Mouse (Mus musculus) forebrain, postnatal 0 days (tissue): Measurements from ENCODE around the gene Hes2. TPM values are rescaled to one million over a fixed set of nuclear protein-coding genes. Genes with fewer than 3 reads are reported as not detected.

Source experiments
- ATAC-seq: fragments of 200-750 bp; cut with Nextera tagmentation; 2 replicates; pipeline ENCODE4 v1.8.0; 2017; ENCODE audit warnings: mild to moderate bottlenecking, moderate library complexity
- DNase-seq: peaks from one replicate; pipeline ENCODE4 v3.0.0-alpha.2; 2015
- H3K27ac ChIP-seq: fragments of 300-500 bp; sonication (generic); 2 replicates; pipeline ENCODE4 v1.5.1; 2014; ENCODE audit warnings: low read depth, mild to moderate bottlenecking, antibody characterized with exemption, low read length, moderate library complexity, mixed read lengths
- H3K27me3 ChIP-seq: fragments of 300-500 bp; sonication (generic); 2 replicates; pipeline ENCODE4 v1.6.1; 2014; ENCODE audit warnings: mild to moderate bottlenecking, low read length, mixed read lengths; ENCODE audit not compliant: insufficient read depth
- H3K36me3 ChIP-seq: fragments of 300-500 bp; sonication (generic); 2 replicates; pipeline ENCODE4 v1.6.1; 2014; ENCODE audit warnings: mild to moderate bottlenecking, moderate library complexity; ENCODE audit not compliant: insufficient read depth
- H3K4me1 ChIP-seq: fragments of 300-500 bp; sonication (generic); 2 replicates; pipeline ENCODE4 v1.6.1; 2014; ENCODE audit warnings: antibody characterized with exemption; ENCODE audit not compliant: insufficient read depth
- H3K4me2 ChIP-seq: fragments of 300-500 bp; sonication (generic); 2 replicates; pipeline ENCODE4 v1.6.1; 2014; ENCODE audit warnings: low read depth, mild to moderate bottlenecking, moderate library complexity
- H3K4me3 ChIP-seq: fragments of 300-500 bp; sonication (generic); 2 replicates; pipeline ENCODE4 v1.5.1; 2014; ENCODE audit warnings: low read depth, low read length, mixed read lengths
- H3K9ac ChIP-seq: fragments of 300-500 bp; sonication (generic); 2 replicates; pipeline ENCODE4 v1.6.1; 2014; ENCODE audit warnings: mild to moderate bottlenecking
- H3K9me3 ChIP-seq: fragments of 300-500 bp; sonication (generic); 2 replicates; pipeline ENCODE4 v1.6.1; 2016; ENCODE audit warnings: low read length
- CTCF ChIP-seq: sonication (generic); IDR thresholded peaks from 2 replicates; pipeline ENCODE4 v1.5.1; 2016; ENCODE audit warnings: antibody characterized with exemption, control low read depth, low read depth
- WGBS: fragments of 180-500 bp; shearing (Covaris S2); extraction: QIAGEN DNeasy Blood & Tissue Kit; methylation state at CpG from one replicate; pipeline ENCODE4 v1.1.7; 2014; 5-methylcytosine and 5-hydroxymethylcytosine counted together
- polyA plus RNA-seq: library from polyadenylated mRNA; unstranded; fragments of >200 nt; fragmentation: Nextera tagmentation; extraction: Ambion mirVana; gene quantifications from 2 replicates; pipeline ENCODE4 v1.2.1, GENCODE M21; 2015
- total RNA-seq: library from RNA; depleted of rRNA; stranded (reverse); fragments of >200 nt; gene quantifications from 2 replicates; pipeline ENCODE4 v1.2.3, GENCODE M21; 2014

Hes2 gene
- total and polyA plus RNA-seq, 2 experiments from 2014 or later: not detected

- no peaks in the 10 kb centered on the region for H3K36me3 ChIP-seq
- H3K9me3 ChIP-seq: no peaks in the 10 kb centered on the region
- no peaks in the 10 kb centered on the region for H3K4me1 ChIP-seq
- WGBS: 5% methylated on average over 55 of the region's 57 CpGs
- peak within 1 kb of the TSS; percentile 18 for H3K4me3 ChIP-seq
- ATAC-seq (peak; percentile 65), DNase-seq (no peak)
- H3K4me2 ChIP-seq: peak within 1 kb of the TSS; percentile 27
- H3K9ac ChIP-seq: no peak within 1 kb of the TSS
- H3K27me3 ChIP-seq: peaks cover 48% of the 10 kb centered on the region
- no peak within 1 kb of the TSS for H3K27ac ChIP-seq
- no peak for TF ChIP-seq CTCF
Measured at GRCm38 (mm10) chr4:152151966-152152544, 6.6 kb upstream of the Hes2 start, which contains the start of gene Espn. TSS of gene Espn (minus strand) at chr4:152152371.

- Histone ChIP-seq H3K9ac (0 out of 2 replicates have a peak overlapping the region, but pooled peaks have one; percentile 22), H3K27ac (no peak overlapping the region), H3K9me3 (no peaks in the 10 kb centered on the region), H3K36me3 (no peaks in the 10 kb centered on the region), H3K4me1 (no peaks in the 10 kb centered on the region), H3K4me3 (peak overlapping the region; percentile 16; the same call in 1 of the 2 replicates), H3K27me3 (peaks cover 66% of the 10 kb centered on the region), H3K4me2 (peak overlapping the region; percentile 29)
- peak; percentile 84 for TF ChIP-seq CTCF
- peak; percentile 85 for DNase-seq
- 2% methylated on average over 23 of the region's 23 CpGs for WGBS
- ATAC-seq: peak; percentile 70
Measured at GRCm38 (mm10) chr4:152153771-152154177, 4.9 kb upstream of the Hes2 start.

- no peak for ATAC-seq
- Histone ChIP-seq H3K4me1 (peaks cover 4% of the 10 kb centered on the region; the same call in 1 of the 2 replicates), H3K36me3 (no peaks in the 10 kb centered on the region), H3K4me3 (no peak overlapping the region), H3K27me3 (peaks cover 74% of the 10 kb centered on the region), H3K4me2 (no peak overlapping the region), H3K27ac (no peak overlapping the region), H3K9me3 (no peaks in the 10 kb centered on the region), H3K9ac (no peak overlapping the region)
- DNase-seq: no peak
- peak; percentile 29; the same call in 1 of the 2 replicates for TF ChIP-seq CTCF
- WGBS: 74% methylated on average over 4 of the region's 4 CpGs
Measured at GRCm38 (mm10) chr4:152155019-152155418, 3.6 kb upstream of the Hes2 start.

GRCm38 (mm10) chr4:152157779-152158584 is 685 bp upstream of the Hes2 start:
- Histone ChIP-seq H3K4me1 (peaks cover 4% of the 10 kb centered on the region; the same call in 1 of the 2 replicates), H3K9me3 (no peaks in the 10 kb centered on the region), H3K27me3 (peaks cover 65% of the 10 kb centered on the region), H3K4me2 (no peak overlapping the region), H3K9ac (no peak overlapping the region), H3K27ac (no peak overlapping the region), H3K4me3 (no peak overlapping the region), H3K36me3 (no peaks in the 10 kb centered on the region)
- ATAC-seq (no peak), DNase-seq (peak; percentile 65)
- WGBS: 13% methylated on average over 21 of the region's 21 CpGs
- peak; percentile 72 for TF ChIP-seq CTCF

- ATAC-seq (no peak), DNase-seq (no peak)
- Histone ChIP-seq H3K27ac (no peak overlapping the region), H3K27me3 (peaks cover 52% of the 10 kb centered on the region), H3K9ac (no peak overlapping the region), H3K4me3 (peak overlapping the region; percentile 9), H3K4me1 (peaks cover 4% of the 10 kb centered on the region; the same call in 1 of the 2 replicates), H3K4me2 (peak overlapping the region; percentile 27; the same call in 1 of the 2 replicates), H3K9me3 (no peaks in the 10 kb centered on the region), H3K36me3 (no peaks in the 10 kb centered on the region)
- no peak for TF ChIP-seq CTCF
- 4% methylated on average over 19 of the region's 19 CpGs for WGBS
Measured at GRCm38 (mm10) chr4:152159285-152159678, 615 bp downstream of the Hes2 start.

GRCm38 (mm10) chr4:152160748-152161147 is 2.1 kb downstream of the Hes2 start:
- no peaks in the 10 kb centered on the region for H3K9me3 ChIP-seq
- DNase-seq: no peak
- no peak overlapping the region for H3K9ac ChIP-seq
- TF ChIP-seq CTCF: no peak
- no peak overlapping the region for H3K4me3 ChIP-seq
- ATAC-seq: no peak
- H3K4me1 ChIP-seq: peaks cover 4% of the 10 kb centered on the region; the same call in 1 of the 2 replicates
- WGBS: 42% methylated on average over 4 of the region's 4 CpGs
- no peaks in the 10 kb centered on the region for H3K36me3 ChIP-seq
- H3K27me3 ChIP-seq: peaks cover 46% of the 10 kb centered on the region
- no peak overlapping the region for H3K27ac ChIP-seq
- H3K4me2 ChIP-seq: no peak overlapping the region

- no peak overlapping the region for H3K27ac ChIP-seq
- ATAC-seq: no peak
- no peaks in the 10 kb centered on the region for H3K9me3 ChIP-seq
- peaks cover 46% of the 10 kb centered on the region for H3K27me3 ChIP-seq
- 68% methylated on average over 6 of the region's 6 CpGs for WGBS
- no peak for TF ChIP-seq CTCF
- H3K4me2 ChIP-seq: no peak overlapping the region
- H3K36me3 ChIP-seq: no peaks in the 10 kb centered on the region
- no peak for DNase-seq
- H3K4me3 ChIP-seq: no peak overlapping the region
- peaks cover 4% of the 10 kb centered on the region; the same call in 1 of the 2 replicates for H3K4me1 ChIP-seq
- H3K9ac ChIP-seq: no peak overlapping the region
Measured at GRCm38 (mm10) chr4:152161601-152162000, 2.9 kb downstream of the Hes2 start.
